Mouse (Mus musculus): ENCODE data around the gene Runx2. TPM values are rescaled to one million over a fixed set of nuclear protein-coding genes. Genes with fewer than 3 reads are reported as not detected.

Runx2 gene
- polyA plus RNA-seq, 1 experiment from 2014 or later = 0.25 TPM

- no peak overlapping the region for H3K4me2 ChIP-seq (ENCODE audit: low read depth, low read length)
- no peaks in the 10 kb centered on the region for H3K27me3 ChIP-seq (ENCODE audit: control insufficient read depth, insufficient read depth, low read length)
- no peaks in the 10 kb centered on the region for H3K36me3 ChIP-seq (ENCODE audit: control insufficient read depth, insufficient read depth)
- no peak overlapping the region for H3K9ac ChIP-seq (ENCODE audit: low read length)
- no peak overlapping the region for H3K4me3 ChIP-seq (ENCODE audit: low read length)
- no peaks in the 10 kb centered on the region; the same call in 1 of the 2 replicates for H3K4me1 ChIP-seq (ENCODE audit: control insufficient read depth, insufficient read depth, low read length)
- WGBS = 76% methylated on average over 5 of the region's 5 CpGs
- no peak overlapping the region for H3K27ac ChIP-seq (ENCODE audit: low read length)
- H3K9me3 ChIP-seq (replicated peaks; ENCODE audit: control insufficient read depth, low read length) = no peaks in the 10 kb centered on the region
- no peak for ATAC-seq (replicated peaks; ENCODE audit: extremely low read depth, insufficient read depth, low FRiP score)
Observed at GRCm38 (mm10) chr17:44634486-44634885, 180.1 kb downstream of the Runx2 start.

DNA sequence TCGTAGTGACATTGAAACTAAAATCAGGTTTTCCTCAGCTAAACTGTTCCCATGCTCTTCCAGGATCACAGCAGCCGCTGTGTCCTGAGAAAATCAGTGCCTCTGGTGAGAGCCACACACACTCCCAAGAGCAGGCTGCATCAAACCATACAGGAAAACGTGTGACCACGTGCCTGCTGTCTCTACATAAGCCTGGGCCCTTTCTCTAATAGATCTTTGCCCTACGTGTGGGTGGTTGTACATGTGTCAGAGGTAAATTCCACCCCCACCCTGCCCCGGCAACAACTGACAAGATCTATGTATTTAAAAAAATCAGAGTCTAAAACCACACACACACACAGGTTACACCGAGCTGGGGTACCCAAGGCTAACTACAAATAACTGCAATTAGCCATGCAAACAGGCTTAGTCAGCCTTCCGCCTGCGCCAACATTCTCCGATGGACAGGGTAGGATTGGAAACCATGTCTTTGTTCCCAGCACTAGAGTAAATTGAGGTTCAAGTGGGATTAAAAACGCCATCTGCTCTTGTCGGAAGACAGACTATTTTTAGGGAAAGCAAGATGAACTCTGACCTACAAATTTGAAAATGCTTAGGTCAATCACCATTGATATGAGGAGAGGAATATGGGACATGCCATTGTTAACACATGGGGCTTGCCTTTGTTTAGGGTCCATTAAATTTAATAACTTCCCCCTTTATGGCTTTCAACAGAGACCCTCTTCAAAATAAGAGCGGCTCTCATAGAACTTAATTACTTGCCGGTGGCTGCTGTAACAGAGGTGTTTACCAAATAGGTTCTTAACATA is 180.8 kb downstream of the Runx2 start:
- H3K27ac ChIP-seq (ENCODE audit: low read length) = no peak overlapping the region
- no peaks in the 10 kb centered on the region for H3K27me3 ChIP-seq (ENCODE audit: control insufficient read depth, insufficient read depth, low read length)
- no peak for ATAC-seq (replicated peaks; ENCODE audit: extremely low read depth, insufficient read depth, low FRiP score)
- H3K36me3 ChIP-seq (ENCODE audit: control insufficient read depth, insufficient read depth) = no peaks in the 10 kb centered on the region
- WGBS = 81% methylated on average over 14 of the region's 14 CpGs
- no peak overlapping the region for H3K4me2 ChIP-seq (ENCODE audit: low read depth, low read length)
- no peaks in the 10 kb centered on the region for H3K9me3 ChIP-seq (replicated peaks; ENCODE audit: control insufficient read depth, low read length)
- no peak overlapping the region for H3K9ac ChIP-seq (ENCODE audit: low read length)
- H3K4me3 ChIP-seq (ENCODE audit: low read length) = no peak overlapping the region
- no peaks in the 10 kb centered on the region; the same call in 1 of the 2 replicates for H3K4me1 ChIP-seq (ENCODE audit: control insufficient read depth, insufficient read depth, low read length)

DNA sequence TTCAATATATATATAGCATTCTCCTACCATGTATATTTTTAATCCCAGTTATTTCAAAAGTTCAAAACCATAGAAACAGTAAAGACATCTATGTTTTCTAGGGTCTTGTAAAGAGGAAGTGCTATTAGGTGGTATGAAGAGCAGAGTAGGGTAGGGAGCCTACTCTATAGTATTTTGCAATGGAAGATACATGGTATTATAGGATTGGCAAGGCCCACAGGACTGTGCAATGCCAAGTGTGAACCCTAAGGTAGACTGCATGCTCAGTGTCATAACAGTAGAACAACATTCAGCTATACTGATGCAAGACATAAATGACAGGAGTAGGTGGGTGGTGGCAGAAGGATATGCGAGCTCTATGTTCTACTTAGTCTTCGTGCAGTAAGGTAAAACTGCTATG is 181.7 kb downstream of the Runx2 start:
- no peak for ATAC-seq (replicated peaks; ENCODE audit: extremely low read depth, insufficient read depth, low FRiP score)
- Histone ChIP-seq H3K27ac (ENCODE audit: low read length) (no peak overlapping the region), H3K27me3 (ENCODE audit: control insufficient read depth, insufficient read depth, low read length) (no peaks in the 10 kb centered on the region), H3K9ac (ENCODE audit: low read length) (no peak overlapping the region), H3K4me3 (ENCODE audit: low read length) (no peak overlapping the region), H3K4me2 (ENCODE audit: low read depth, low read length) (no peak overlapping the region), H3K4me1 (ENCODE audit: control insufficient read depth, insufficient read depth, low read length) (no peaks in the 10 kb centered on the region), H3K36me3 (ENCODE audit: control insufficient read depth, insufficient read depth) (no peaks in the 10 kb centered on the region), H3K9me3 (replicated peaks; ENCODE audit: control insufficient read depth, low read length) (no peaks in the 10 kb centered on the region)
- 95% methylated on average over 2 of the region's 2 CpGs for WGBS

DNA sequence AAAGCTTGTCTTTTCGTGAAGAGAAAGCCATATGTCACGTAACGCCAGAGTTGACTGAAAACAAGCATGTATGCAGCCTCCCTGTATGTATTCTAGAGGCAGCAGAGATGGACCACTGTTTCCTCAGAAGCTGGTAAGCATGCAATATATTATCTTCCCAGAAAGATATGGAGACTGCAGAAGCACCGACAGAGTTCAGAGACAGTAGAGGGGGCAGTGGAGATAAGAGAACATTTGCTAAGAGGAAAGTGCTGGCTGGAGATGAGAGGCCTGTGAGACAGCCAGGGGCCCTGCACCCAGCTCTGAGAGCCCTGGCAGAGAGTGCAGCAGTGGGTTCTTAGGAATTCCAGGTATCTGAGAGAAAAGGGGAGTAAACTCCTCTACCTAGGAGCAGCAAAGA is 182.3 kb downstream of the Runx2 start:
- 50% methylated on average over 4 of the region's 4 CpGs for WGBS

GRCm38 (mm10) chr17:44631577-44631976 is 183.0 kb downstream of the Runx2 start:
- Histone ChIP-seq H3K27me3 (ENCODE audit: control insufficient read depth, insufficient read depth, low read length) (no peaks in the 10 kb centered on the region; the same call in 1 of the 2 replicates), H3K36me3 (ENCODE audit: control insufficient read depth, insufficient read depth) (no peaks in the 10 kb centered on the region), H3K4me3 (ENCODE audit: low read length) (no peak overlapping the region), H3K4me2 (ENCODE audit: low read depth, low read length) (no peak overlapping the region), H3K27ac (ENCODE audit: low read length) (no peak overlapping the region), H3K4me1 (ENCODE audit: control insufficient read depth, insufficient read depth, low read length) (no peaks in the 10 kb centered on the region), H3K9ac (ENCODE audit: low read length) (no peak overlapping the region), H3K9me3 (replicated peaks; ENCODE audit: control insufficient read depth, low read length) (no peaks in the 10 kb centered on the region)
- ATAC-seq (replicated peaks; ENCODE audit: extremely low read depth, insufficient read depth, low FRiP score) = no peak
- WGBS = 83% methylated on average over 4 of the region's 4 CpGs

More for the DNA sequence above, 182.3 kb downstream of the Runx2 start:
- Histone ChIP-seq H3K4me3 (ENCODE audit: low read length) (no peak overlapping the region), H3K27ac (ENCODE audit: low read length) (no peak overlapping the region), H3K36me3 (ENCODE audit: control insufficient read depth, insufficient read depth) (no peaks in the 10 kb centered on the region), H3K4me1 (ENCODE audit: control insufficient read depth, insufficient read depth, low read length) (no peaks in the 10 kb centered on the region), H3K9me3 (replicated peaks; ENCODE audit: control insufficient read depth, low read length) (no peaks in the 10 kb centered on the region), H3K27me3 (ENCODE audit: control insufficient read depth, insufficient read depth, low read length) (no peaks in the 10 kb centered on the region; the same call in 1 of the 2 replicates), H3K4me2 (ENCODE audit: low read depth, low read length) (no peak overlapping the region), H3K9ac (ENCODE audit: low read length) (no peak overlapping the region)
- no peak for ATAC-seq (replicated peaks; ENCODE audit: extremely low read depth, insufficient read depth, low FRiP score)

GRCm38 (mm10) chr17:44627317-44627716 is 187.3 kb downstream of the Runx2 start:
- WGBS = 80% methylated on average over 6 of the region's 6 CpGs
- Histone ChIP-seq H3K27ac (ENCODE audit: low read length) (no peak overlapping the region), H3K27me3 (ENCODE audit: control insufficient read depth, insufficient read depth, low read length) (no peaks in the 10 kb centered on the region; the same call in 1 of the 2 replicates), H3K4me1 (ENCODE audit: control insufficient read depth, insufficient read depth, low read length) (no peaks in the 10 kb centered on the region), H3K9ac (ENCODE audit: low read length) (no peak overlapping the region), H3K4me2 (ENCODE audit: low read depth, low read length) (no peak overlapping the region), H3K4me3 (ENCODE audit: low read length) (no peak overlapping the region), H3K9me3 (replicated peaks; ENCODE audit: control insufficient read depth, low read length) (0 out of 2 replicates have a peak, but pooled peaks cover 2% of the 10 kb centered on the region), H3K36me3 (ENCODE audit: control insufficient read depth, insufficient read depth) (no peaks in the 10 kb centered on the region)
- ATAC-seq (replicated peaks; ENCODE audit: extremely low read depth, insufficient read depth, low FRiP score) = no peak

GRCm38 (mm10) chr17:44623707-44624106 is 190.9 kb downstream of the Runx2 start:
- WGBS = 60% methylated on average over 2 of the region's 2 CpGs
- H3K36me3 ChIP-seq (ENCODE audit: control insufficient read depth, insufficient read depth) = no peaks in the 10 kb centered on the region
- H3K9ac ChIP-seq (ENCODE audit: low read length) = no peak overlapping the region
- no peak overlapping the region for H3K27ac ChIP-seq (ENCODE audit: low read length)
- ATAC-seq (replicated peaks; ENCODE audit: extremely low read depth, insufficient read depth, low FRiP score) = no peak
- 0 out of 2 replicates have a peak overlapping the region, but pooled peaks have one; percentile 10 for H3K4me2 ChIP-seq (ENCODE audit: low read depth, low read length)
- 0 out of 2 replicates have a peak, but pooled peaks cover 3% of the 10 kb centered on the region for H3K9me3 ChIP-seq (replicated peaks; ENCODE audit: control insufficient read depth, low read length)
- no peaks in the 10 kb centered on the region for H3K4me1 ChIP-seq (ENCODE audit: control insufficient read depth, insufficient read depth, low read length)
- H3K4me3 ChIP-seq (ENCODE audit: low read length) = no peak overlapping the region
- H3K27me3 ChIP-seq (ENCODE audit: control insufficient read depth, insufficient read depth, low read length) = no peaks in the 10 kb centered on the region; the same call in 1 of the 2 replicates

GRCm38 (mm10) chr17:44623271-44623670 is 191.3 kb downstream of the Runx2 start:
- H3K9ac ChIP-seq (ENCODE audit: low read length) = no peak overlapping the region
- no peak overlapping the region for H3K27ac ChIP-seq (ENCODE audit: low read length)
- WGBS = 61% methylated on average over 8 of the region's 8 CpGs
- 0 out of 2 replicates have a peak, but pooled peaks cover 3% of the 10 kb centered on the region for H3K9me3 ChIP-seq (replicated peaks; ENCODE audit: control insufficient read depth, low read length)
- no peak for ATAC-seq (replicated peaks; ENCODE audit: extremely low read depth, insufficient read depth, low FRiP score)
- H3K4me2 ChIP-seq (ENCODE audit: low read depth, low read length) = peak overlapping the region; percentile 10; the same call in 1 of the 2 replicates
- H3K4me1 ChIP-seq (ENCODE audit: control insufficient read depth, insufficient read depth, low read length) = no peaks in the 10 kb centered on the region; the same call in 1 of the 2 replicates
- H3K36me3 ChIP-seq (ENCODE audit: control insufficient read depth, insufficient read depth) = no peaks in the 10 kb centered on the region
- no peak overlapping the region for H3K4me3 ChIP-seq (ENCODE audit: low read length)
- no peaks in the 10 kb centered on the region; the same call in 1 of the 2 replicates for H3K27me3 ChIP-seq (ENCODE audit: control insufficient read depth, insufficient read depth, low read length)

GRCm38 (mm10) chr17:44620456-44620855 is 194.1 kb downstream of the Runx2 start:
- Histone ChIP-seq H3K4me2 (ENCODE audit: low read depth, low read length) (no peak overlapping the region), H3K9me3 (replicated peaks; ENCODE audit: control insufficient read depth, low read length) (0 out of 2 replicates have a peak, but pooled peaks cover 3% of the 10 kb centered on the region), H3K4me1 (ENCODE audit: control insufficient read depth, insufficient read depth, low read length) (no peaks in the 10 kb centered on the region; the same call in 1 of the 2 replicates), H3K27me3 (ENCODE audit: control insufficient read depth, insufficient read depth, low read length) (no peaks in the 10 kb centered on the region), H3K9ac (ENCODE audit: low read length) (no peak overlapping the region), H3K36me3 (ENCODE audit: control insufficient read depth, insufficient read depth) (no peaks in the 10 kb centered on the region), H3K4me3 (ENCODE audit: low read length) (no peak overlapping the region), H3K27ac (ENCODE audit: low read length) (no peak overlapping the region)
- no peak for ATAC-seq (replicated peaks; ENCODE audit: extremely low read depth, insufficient read depth, low FRiP score)
- WGBS = 77% methylated on average over 2 of the region's 2 CpGs
